Mouse (Mus musculus): ENCODE measurements around the gene Nudt19.
A peak's percentile ranks its signal among the peaks of the same experiment; 100 is the strongest.
"Not testable (repeated sequence)": the region's sequence is repeated elsewhere in the genome, so short reads cannot be mapped to it uniquely, and the experiment has no call there.

Nudt19 gene

GRCm38 (mm10) chr7:35556205-35556603 is at the start of gene Nudt19:
Nudt19 (minus strand) TSS chr7:35556304.
- no peak for DNase-seq

- DNase-seq: no peak
Measured at GRCm38 (mm10) chr7:35602766-35603165, 46.7 kb upstream of the Nudt19 start.

GRCm38 (mm10) chr7:35601106-35601505 is 45.0 kb upstream of the Nudt19 start:
- DNase-seq: no peak

- DNase-seq: no peak
Measured at GRCm38 (mm10) chr7:35600031-35600430, 43.9 kb upstream of the Nudt19 start.

GRCm38 (mm10) chr7:35599492-35599891 is 43.4 kb upstream of the Nudt19 start:
- DNase-seq: no peak

- no peak for DNase-seq
Measured at GRCm38 (mm10) chr7:35594311-35594710, 38.2 kb upstream of the Nudt19 start.

GRCm38 (mm10) chr7:35590731-35591191 is 34.7 kb upstream of the Nudt19 start:
- DNase-seq: no peak

GRCm38 (mm10) chr7:35589485-35589884 is 33.4 kb upstream of the Nudt19 start:
- DNase-seq: no peak

- no peak for DNase-seq
Measured at GRCm38 (mm10) chr7:35588680-35589428, 32.8 kb upstream of the Nudt19 start.

GRCm38 (mm10) chr7:35587728-35588127 is 31.6 kb upstream of the Nudt19 start:
- DNase-seq: peak; percentile 11

GRCm38 (mm10) chr7:35586906-35587445 is 30.9 kb upstream of the Nudt19 start:
- no peak for DNase-seq

- DNase-seq: peak; percentile 99
Measured at GRCm38 (mm10) chr7:35586055-35586905, 30.2 kb upstream of the Nudt19 start, which contains the start of gene Ankrd27. Ankrd27 (plus strand) TSS chr7:35586244.

GRCm38 (mm10) chr7:35585191-35586054 is 29.3 kb upstream of the Nudt19 start, which contains the start of gene Rgs9bp:
Rgs9bp (minus strand) TSS chr7:35585582.
- DNase-seq: peak; percentile 72

GRCm38 (mm10) chr7:35584786-35585190 is 28.7 kb upstream of the Nudt19 start:
- peak; percentile 62 for DNase-seq

GRCm38 (mm10) chr7:35584068-35584785 is 28.1 kb upstream of the Nudt19 start:
- DNase-seq: no peak

GRCm38 (mm10) chr7:35583476-35584025 is 27.4 kb upstream of the Nudt19 start:
- peak; percentile 77 for DNase-seq

GRCm38 (mm10) chr7:35582719-35583118 is 26.6 kb upstream of the Nudt19 start:
- DNase-seq: peak; percentile 19

GRCm38 (mm10) chr7:35579849-35580248 is 23.7 kb upstream of the Nudt19 start:
- peak; percentile 72 for DNase-seq

- peak; percentile 40 for DNase-seq
Measured at GRCm38 (mm10) chr7:35570883-35571282, 14.8 kb upstream of the Nudt19 start.

GRCm38 (mm10) chr7:35569724-35570123 is 13.6 kb upstream of the Nudt19 start:
- not testable (repeated sequence) for DNase-seq

GRCm38 (mm10) chr7:35565965-35566364 is 9.9 kb upstream of the Nudt19 start:
- not testable (repeated sequence) for DNase-seq

Measured in retina, postnatal 1 day (tissue).